Mouse (Mus musculus) liver, embryonic 11.5 days (tissue): ENCODE results near the gene Cct4. TPM values are rescaled to one million over a fixed set of nuclear protein-coding genes. Genes with fewer than 3 reads are reported as not detected.

Experiments used
- ATAC-seq: fragments of 200-750 bp; cut with Nextera tagmentation; replicated peaks from 2 replicates; pipeline ENCODE4 v1.8.0; 2017; ENCODE audit warnings: moderate number of reproducible peaks, mild to moderate bottlenecking, moderate TSS enrichment, moderate library complexity; ENCODE audit not compliant: low FRiP score
- DNase-seq: peaks from one replicate; pipeline ENCODE4 v3.0.0-alpha.2; 2017; ENCODE audit warnings: low spot score
- H3K27ac ChIP-seq: fragments of 300-500 bp; sonication (generic); 2 replicates; pipeline ENCODE4 v1.5.1; 2014; ENCODE audit warnings: mild to moderate bottlenecking, low read depth, low read length, control low read depth
- H3K27me3 ChIP-seq: fragments of 300-500 bp; sonication (generic); replicated peaks from 2 replicates; pipeline ENCODE4 v1.6.1; 2014; ENCODE audit warnings: low read length, mixed read lengths; ENCODE audit not compliant: control insufficient read depth, insufficient read depth
- H3K36me3 ChIP-seq: fragments of 300-500 bp; sonication (generic); 2 replicates; pipeline ENCODE4 v1.6.1; 2014; ENCODE audit warnings: mild to moderate bottlenecking, low read length, moderate library complexity, mixed read lengths; ENCODE audit not compliant: control insufficient read depth, insufficient read depth
- H3K4me1 ChIP-seq: fragments of 300-500 bp; sonication (generic); replicated peaks from 2 replicates; pipeline ENCODE4 v1.6.1; 2014; ENCODE audit warnings: low read length, mixed read lengths; ENCODE audit not compliant: control insufficient read depth, insufficient read depth
- H3K4me2 ChIP-seq: fragments of 300-500 bp; sonication (generic); 2 replicates; pipeline ENCODE4 v1.6.1; 2014; ENCODE audit warnings: mild to moderate bottlenecking, control low read depth, moderate library complexity
- H3K4me3 ChIP-seq: fragments of 300-500 bp; sonication (generic); 2 replicates; pipeline ENCODE4 v1.5.1; 2014; ENCODE audit warnings: low read depth, low read length, control low read depth
- H3K9ac ChIP-seq: fragments of 300-500 bp; sonication (generic); 2 replicates; pipeline ENCODE4 v1.6.1; 2014; ENCODE audit warnings: low read depth, low read length, control low read depth
- H3K9me3 ChIP-seq: fragments of 300-500 bp; sonication (generic); 2 replicates; pipeline ENCODE4 v1.6.1; 2016; ENCODE audit warnings: low read length, inconsistent platforms, mixed read lengths; ENCODE audit not compliant: control insufficient read depth
- WGBS: fragments of 180-500 bp; shearing (Covaris S2); extraction: QIAGEN DNeasy Blood & Tissue Kit; methylation state at CpG from one replicate; pipeline ENCODE4 v1.1.7; 2014; 5-methylcytosine and 5-hydroxymethylcytosine counted together
- polyA plus RNA-seq: library from polyadenylated mRNA; unstranded; fragments of >200 nt; fragmentation: Nextera tagmentation; extraction: Ambion mirVana; gene quantifications from 2 replicates; pipeline ENCODE4 v1.2.1, GENCODE M21; 2014

Gene Cct4
- polyA plus RNA-seq, 1 experiment from 2014 or later, result 399 TPM

GRCm38 (mm10) chr11:22991218-22991835 lies 1.0 kb downstream of the Cct4 start:
- DNase-seq (no peak), ATAC-seq (no peak)
- no peaks in the 10 kb centered on the region for H3K9me3 ChIP-seq
- H3K27ac ChIP-seq, result 0 out of 2 replicates have a peak overlapping the region, but pooled peaks have one; percentile 87
- H3K4me2 ChIP-seq, result peak overlapping the region; percentile 91
- peak overlapping the region; percentile 82 for H3K4me3 ChIP-seq
- H3K27me3 ChIP-seq, result no peaks in the 10 kb centered on the region
- WGBS, result 9% methylated on average over 14 of the region's 14 CpGs
- peaks cover 22% of the 10 kb centered on the region for H3K36me3 ChIP-seq
- H3K4me1 ChIP-seq, result peaks cover 8% of the 10 kb centered on the region
- peak overlapping the region; percentile 84 for H3K9ac ChIP-seq

DNA sequence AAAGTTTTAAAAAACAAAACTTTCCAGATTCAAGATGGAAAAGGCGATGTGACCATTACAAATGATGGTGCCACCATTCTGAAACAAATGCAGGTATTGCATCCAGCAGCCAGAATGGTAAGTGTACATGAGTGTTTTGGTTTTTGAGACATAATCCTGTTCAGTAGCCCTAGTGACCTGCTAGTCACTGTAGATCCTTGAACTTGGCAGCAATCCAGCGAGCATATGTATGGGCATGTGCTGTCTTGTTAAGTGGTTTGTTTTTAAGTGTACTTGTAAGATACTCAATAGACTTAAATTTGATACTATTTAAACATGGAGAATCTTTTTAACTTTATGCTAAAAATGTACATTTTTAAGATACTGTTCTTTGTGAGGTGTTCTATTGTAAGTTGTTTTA lies 4.0 kb downstream of the Cct4 start:
- Histone ChIP-seq H3K27ac (no peak overlapping the region), H3K4me1 (peaks cover 12% of the 10 kb centered on the region), H3K9me3 (no peaks in the 10 kb centered on the region), H3K36me3 (peaks cover 39% of the 10 kb centered on the region), H3K4me2 (no peak overlapping the region), H3K27me3 (no peaks in the 10 kb centered on the region), H3K9ac (no peak overlapping the region), H3K4me3 (no peak overlapping the region)
- ATAC-seq (no peak), DNase-seq (no peak)
- 94% methylated on average over 2 of the region's 2 CpGs for WGBS

GRCm38 (mm10) chr11:22995461-22995860 lies 5.1 kb downstream of the Cct4 start:
- Histone ChIP-seq H3K4me1 (peaks cover 10% of the 10 kb centered on the region), H3K9ac (no peak overlapping the region), H3K4me2 (no peak overlapping the region), H3K27ac (no peak overlapping the region), H3K36me3 (peaks cover 45% of the 10 kb centered on the region), H3K9me3 (no peaks in the 10 kb centered on the region), H3K27me3 (no peaks in the 10 kb centered on the region), H3K4me3 (no peak overlapping the region)
- DNase-seq (no peak), ATAC-seq (no peak)
- WGBS, result 91% methylated on average over 4 of the region's 4 CpGs

DNA sequence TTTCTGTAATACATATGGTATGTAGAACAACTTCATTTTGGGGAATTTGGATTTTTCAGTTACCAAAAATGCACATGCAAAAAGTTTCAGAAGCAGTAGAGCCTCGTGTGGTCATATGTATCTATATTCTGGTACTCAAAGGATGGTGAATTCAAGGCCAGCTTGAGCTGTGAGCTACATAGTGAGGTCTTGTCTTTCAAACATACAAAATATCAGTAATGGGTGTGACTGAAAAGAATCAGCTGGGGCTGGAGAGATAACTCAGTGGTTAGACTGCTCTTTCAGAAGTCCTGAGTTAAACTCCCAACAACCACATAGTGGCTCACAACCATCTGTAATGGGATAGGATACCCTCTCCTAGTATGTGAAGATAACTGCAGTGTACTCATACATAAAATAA lies 8.0 kb downstream of the Cct4 start:
- Histone ChIP-seq H3K4me3 (no peak overlapping the region), H3K36me3 (peaks cover 58% of the 10 kb centered on the region), H3K27ac (no peak overlapping the region), H3K9me3 (no peaks in the 10 kb centered on the region), H3K4me2 (no peak overlapping the region), H3K9ac (no peak overlapping the region), H3K27me3 (no peaks in the 10 kb centered on the region), H3K4me1 (peaks cover 4% of the 10 kb centered on the region; the same call in 1 of the 2 replicates)
- DNase-seq (no peak), ATAC-seq (peak; percentile 92)
- 60% methylated on average over 1 of the region's 1 CpGs for WGBS

- Histone ChIP-seq H3K4me2 (no peak overlapping the region), H3K27me3 (no peaks in the 10 kb centered on the region), H3K9ac (no peak overlapping the region), H3K36me3 (peaks cover 25% of the 10 kb centered on the region), H3K4me3 (no peak overlapping the region), H3K9me3 (no peaks in the 10 kb centered on the region), H3K4me1 (peaks cover 4% of the 10 kb centered on the region), H3K27ac (no peak overlapping the region)
- DNase-seq (no peak), ATAC-seq (no peak)
- 93% methylated on average over 1 of the region's 1 CpGs for WGBS
These were observed 15.0 kb downstream of the Cct4 start for GRCm38 (mm10) chr11:23005276-23005675.

DNA sequence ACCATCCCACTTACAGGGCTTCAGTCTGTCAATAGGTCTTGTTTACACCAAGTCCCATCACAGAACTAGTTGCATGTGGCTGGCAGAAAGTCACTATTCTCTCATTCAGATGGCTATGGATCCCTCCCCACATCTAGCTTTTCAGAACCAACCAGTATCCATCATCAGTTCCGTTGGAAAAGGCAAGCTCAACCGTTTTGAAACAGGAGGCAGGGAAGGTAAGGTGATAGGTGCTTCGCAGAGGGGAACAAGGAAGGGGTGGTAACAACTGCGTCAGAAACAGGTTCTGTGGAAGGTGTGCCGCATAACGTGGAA lies 16.8 kb downstream of the Cct4 start:
- Histone ChIP-seq H3K27me3 (no peaks in the 10 kb centered on the region), H3K4me2 (peak overlapping the region; percentile 86), H3K9me3 (no peaks in the 10 kb centered on the region), H3K36me3 (peaks cover 14% of the 10 kb centered on the region), H3K4me1 (peaks cover 4% of the 10 kb centered on the region), H3K9ac (peak overlapping the region; percentile 60), H3K4me3 (peak overlapping the region; percentile 60), H3K27ac (peak overlapping the region; percentile 89)
- ATAC-seq (peak; percentile 44; the same call in 1 of the 2 replicates), DNase-seq (no peak)
- WGBS, result 6% methylated on average over 6 of the region's 6 CpGs

DNA sequence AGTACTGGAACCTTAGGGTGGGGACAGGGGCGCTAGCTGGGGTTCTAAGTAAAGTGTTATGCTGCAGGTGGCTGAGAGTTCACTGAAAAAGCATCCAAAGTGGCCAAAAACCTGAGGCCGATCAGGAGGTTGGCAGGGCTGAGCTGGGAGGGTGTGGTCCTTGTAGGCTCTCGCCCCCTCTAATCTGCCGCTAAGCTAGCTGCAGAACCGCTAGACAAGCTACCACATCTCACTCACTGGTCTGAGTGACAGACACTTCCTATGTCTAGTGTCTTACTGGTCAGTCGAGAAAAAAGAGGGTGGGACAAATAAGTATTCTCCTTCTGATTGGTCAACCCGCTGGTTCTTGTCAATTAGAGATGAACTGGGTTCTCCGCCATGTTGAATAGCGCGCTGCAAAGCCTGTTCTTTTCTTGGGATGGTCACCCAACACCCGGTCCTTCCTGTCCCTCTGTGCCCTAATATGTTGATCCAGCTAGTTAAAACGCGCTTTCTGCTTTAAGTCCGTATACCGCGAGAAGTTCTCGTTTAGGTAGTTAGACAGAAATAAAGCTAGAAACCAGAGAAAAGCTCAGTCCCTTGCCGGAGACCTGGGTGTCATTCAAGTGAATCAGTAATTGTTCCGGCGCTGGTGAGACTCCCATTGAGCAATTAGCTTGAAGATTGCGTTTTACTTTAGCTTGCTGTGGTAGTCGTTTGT lies 17.3 kb downstream of the Cct4 start, which contains the start of gene Fam161a:
TSS of gene Fam161a (plus strand) at position 51 of the 700 bp plus-strand sequence.
- peak within 1 kb of the TSS; percentile 89 for H3K27ac ChIP-seq
- H3K4me3 ChIP-seq, result peak within 1 kb of the TSS; percentile 60
- peak within 1 kb of the TSS; percentile 86 for H3K4me2 ChIP-seq
- under 1% methylated on average over 22 of the region's 22 CpGs for WGBS
- no peaks in the 10 kb centered on the region for H3K27me3 ChIP-seq
- H3K9me3 ChIP-seq, result no peaks in the 10 kb centered on the region
- H3K36me3 ChIP-seq, result peaks cover 11% of the 10 kb centered on the region
- DNase-seq (peak; percentile 75), ATAC-seq (peak; percentile 91)
- peaks cover 4% of the 10 kb centered on the region for H3K4me1 ChIP-seq
- H3K9ac ChIP-seq, result peak within 1 kb of the TSS; percentile 78

GRCm38 (mm10) chr11:23008181-23008823 lies 18.0 kb downstream of the Cct4 start:
- under 1% methylated on average over 40 of the region's 40 CpGs for WGBS
- H3K27ac ChIP-seq, result peak overlapping the region; percentile 89

More at GRCm38 (mm10) chr11:23008181-23008823, 18.0 kb downstream of the Cct4 start:
- Histone ChIP-seq H3K4me2 (peak overlapping the region; percentile 86), H3K36me3 (peaks cover 11% of the 10 kb centered on the region), H3K4me3 (peak overlapping the region; percentile 60), H3K27me3 (no peaks in the 10 kb centered on the region), H3K9me3 (no peaks in the 10 kb centered on the region), H3K9ac (peak overlapping the region; percentile 78), H3K4me1 (peaks cover 4% of the 10 kb centered on the region)
- DNase-seq, result peak; percentile 83
- peak; percentile 90 for ATAC-seq
